Mouse (Mus musculus): ENCODE data around the gene Rpap2.

Gene Rpap2

DNA sequence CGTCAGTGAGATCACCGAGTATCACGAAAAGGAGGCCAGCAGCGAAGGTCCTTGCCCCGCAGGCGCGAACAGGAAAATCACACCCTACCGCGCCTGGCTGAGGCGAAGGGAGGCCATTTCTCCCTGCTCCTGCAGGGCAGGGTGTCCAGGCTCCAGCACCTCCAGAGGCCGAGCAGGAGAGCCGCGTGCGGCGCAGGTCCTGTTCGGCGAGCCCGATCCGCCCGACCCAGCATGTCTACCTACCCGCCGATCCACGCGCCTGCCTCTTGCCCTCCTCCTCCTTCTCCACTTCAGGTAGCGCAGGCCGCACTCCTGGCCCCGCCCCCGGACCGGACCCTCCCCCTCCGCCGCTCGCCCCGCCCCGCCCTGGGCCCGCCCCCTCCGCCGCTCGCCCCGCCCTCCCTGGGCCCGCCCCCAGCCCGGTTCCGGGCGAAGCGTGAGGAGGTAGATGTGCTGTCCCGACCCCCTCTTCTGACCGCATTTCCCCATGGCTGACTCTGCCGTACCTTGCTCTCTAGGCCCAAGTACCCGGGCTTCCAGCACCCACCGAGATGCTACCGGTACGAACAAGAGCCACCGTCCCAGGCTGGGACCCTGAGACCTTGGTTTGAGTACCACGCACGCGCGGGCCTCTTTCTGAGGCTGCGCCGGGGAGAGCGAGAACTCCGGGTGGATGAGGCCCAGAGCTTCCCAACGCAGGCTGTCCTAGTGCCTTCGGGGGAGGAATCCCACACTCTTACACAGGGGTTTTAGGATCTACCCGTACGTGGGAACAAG, at the start of gene Rpap2, which contains the start of gene Glmn:
TSS of gene Rpap2 (plus strand) at position 73 of the 777 bp plus-strand sequence.
TSS of gene Glmn (minus strand) at position 588 of the 777 bp plus-strand sequence.
- in situ Hi-C loops (cut with MseI, MboI) = no loop called here

DNA sequence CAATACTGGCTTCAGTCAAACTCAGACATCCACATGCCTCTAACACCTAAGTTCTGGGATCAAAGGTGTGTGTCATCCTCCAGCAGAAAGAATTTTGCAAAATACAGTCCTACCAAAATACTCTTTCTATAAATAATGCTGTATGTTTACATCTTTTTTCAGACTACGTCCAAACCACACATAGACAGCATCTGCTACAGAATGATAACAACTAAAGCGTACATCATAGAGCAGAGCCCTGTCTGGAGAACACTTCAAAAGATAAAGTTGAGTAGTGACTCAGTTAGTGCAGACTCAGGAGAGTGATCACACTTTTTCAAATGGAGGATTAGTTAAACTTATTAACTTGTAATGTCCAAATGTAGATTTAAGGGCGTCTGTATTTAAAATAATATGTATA, 49.2 kb upstream of the Rpap2 start:
- in situ Hi-C loops (cut with MseI, MboI) = no loop called here

DNA sequence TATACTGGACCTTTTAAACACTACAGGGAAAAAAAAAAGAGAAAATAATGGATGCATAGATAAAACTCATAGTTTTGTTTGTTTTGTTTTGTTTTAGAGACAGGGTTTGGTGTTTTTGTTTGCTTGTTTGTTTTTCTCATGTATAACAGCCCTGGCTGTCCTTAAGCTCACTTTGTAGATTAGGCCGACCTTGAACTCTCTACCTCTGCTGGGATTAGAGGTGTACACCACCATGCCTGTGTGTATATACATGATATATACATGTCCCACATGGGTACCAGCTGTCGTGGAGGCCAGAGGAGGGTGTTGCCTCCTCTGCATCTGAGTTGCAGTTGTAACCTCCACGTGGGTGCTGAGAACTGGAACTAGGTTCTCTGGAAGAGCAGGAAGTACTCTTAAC, 48.7 kb upstream of the Rpap2 start:
- in situ Hi-C loops (cut with MseI, MboI) = no loop called here

DNA sequence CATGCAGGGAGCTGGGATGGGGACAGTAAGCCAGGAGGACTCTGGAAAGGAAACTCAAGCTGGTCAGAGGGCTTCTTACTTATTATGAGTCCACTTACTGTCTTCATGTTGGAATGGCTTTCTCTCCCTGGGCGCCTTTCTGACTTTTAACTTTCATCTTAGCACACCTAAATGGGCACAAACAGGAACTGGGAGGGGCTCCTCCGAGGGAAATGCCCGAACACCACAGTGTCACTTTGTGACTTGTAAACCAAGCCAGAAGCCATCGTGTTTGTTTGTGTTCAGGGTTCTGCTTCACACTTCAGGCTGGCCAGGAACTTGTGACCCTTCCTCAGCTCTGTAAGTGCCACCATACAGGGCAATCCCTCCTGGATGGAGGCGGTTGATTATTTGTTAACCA, 42.8 kb upstream of the Rpap2 start:
- in situ Hi-C loops (cut with MseI, MboI) = no loop called here

DNA sequence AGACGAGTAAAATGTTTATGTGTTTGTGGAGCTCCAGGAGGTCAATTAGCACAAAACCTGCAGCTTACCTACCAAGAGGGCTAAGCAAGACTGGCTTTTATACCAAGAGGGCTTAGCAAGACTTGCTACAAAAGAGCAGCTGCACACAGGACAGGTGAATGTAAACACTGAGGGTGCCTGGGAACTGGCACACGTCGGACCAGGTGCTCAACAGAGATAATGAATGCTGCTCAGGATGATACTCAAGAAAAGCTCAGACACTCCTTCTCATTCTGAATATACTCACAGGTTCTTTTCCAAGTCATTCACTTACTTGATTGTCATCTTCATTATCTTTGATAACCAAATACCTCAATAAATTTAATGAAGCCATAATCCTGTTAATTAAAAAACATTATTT, 40.2 kb upstream of the Rpap2 start:
- in situ Hi-C loops (cut with MseI, MboI) = no loop called here

DNA sequence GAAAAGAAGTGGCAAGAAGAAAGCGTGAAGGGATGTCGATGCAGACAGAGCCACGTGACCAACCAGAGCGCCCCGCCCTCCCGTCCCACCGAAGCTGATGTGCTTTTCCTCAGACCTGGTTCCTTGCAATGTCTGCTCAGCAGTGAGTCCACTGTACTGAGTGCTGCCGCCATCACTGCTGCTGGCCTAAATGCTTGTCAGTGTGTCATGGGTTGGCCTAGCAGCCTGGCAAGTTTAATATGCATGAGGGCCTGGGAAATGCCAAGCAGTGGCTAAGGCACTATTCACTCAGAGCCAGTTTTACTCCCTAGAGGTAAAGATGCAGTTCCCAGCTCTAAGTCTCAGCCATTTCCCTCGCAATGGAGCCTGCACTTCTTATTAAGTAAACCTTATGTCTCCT, 28.0 kb upstream of the Rpap2 start:
- in situ Hi-C loops (cut with MseI, MboI) = no loop called here

DNA sequence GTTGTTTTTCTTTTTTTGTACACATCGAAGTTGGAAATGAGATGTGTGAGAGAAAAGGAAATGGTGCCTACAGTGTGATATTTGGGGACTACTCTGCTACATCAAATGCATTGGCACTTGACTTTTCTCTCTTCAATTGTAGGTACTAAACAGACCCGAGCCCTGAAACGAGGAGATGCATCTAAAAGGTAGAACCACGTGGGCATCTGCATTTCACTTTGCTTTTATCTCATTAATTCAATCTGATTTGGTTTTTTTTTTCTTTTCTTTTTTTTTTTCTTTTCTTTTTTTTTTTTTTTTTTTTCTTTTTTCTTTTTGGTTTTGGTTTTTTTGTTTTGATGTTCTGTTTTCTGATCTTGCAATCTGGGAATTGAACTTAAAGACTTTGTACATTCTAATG, 1.2 kb downstream of the Rpap2 start:
- in situ Hi-C loops (cut with MseI, MboI) = no loop called here

DNA sequence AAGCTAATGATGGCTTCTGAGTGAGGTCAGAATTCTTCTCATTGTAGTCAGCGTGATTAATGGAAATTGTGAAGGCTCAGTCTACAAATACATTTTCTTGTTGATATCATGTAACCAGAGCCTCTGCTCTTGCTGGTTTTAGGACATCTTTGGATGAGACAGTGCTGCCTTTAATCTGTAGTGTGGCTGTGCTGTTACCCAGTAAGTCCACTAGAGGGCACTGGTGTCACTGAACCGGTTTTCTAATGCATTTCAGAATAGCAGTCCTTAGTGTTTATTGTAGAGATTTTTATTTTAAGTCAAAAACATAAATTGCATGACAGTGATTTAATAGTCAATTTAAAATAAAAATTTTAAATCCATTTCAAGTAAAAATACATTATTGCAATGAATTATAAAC, 14.1 kb downstream of the Rpap2 start:
- in situ Hi-C loops (cut with MseI, MboI) = no loop called here

DNA sequence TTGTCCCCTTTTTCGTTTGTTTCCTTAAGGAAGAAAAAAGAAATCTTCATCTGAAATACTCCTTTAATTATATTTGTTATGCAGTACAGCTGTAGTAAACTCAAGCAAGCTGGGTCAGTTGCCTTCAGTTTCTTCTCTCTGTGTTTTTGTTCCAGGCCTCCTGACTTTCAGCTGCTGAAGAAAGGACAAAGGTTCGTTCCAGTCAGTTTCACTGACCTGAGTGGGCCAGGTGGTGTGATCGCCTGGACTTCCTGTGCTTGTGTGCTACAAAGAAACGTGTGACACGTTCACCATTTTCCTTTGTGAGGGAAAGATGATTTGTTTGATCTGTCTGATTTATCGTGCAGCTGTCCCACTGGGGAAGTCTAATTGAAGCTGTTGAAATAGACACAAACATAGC, 20.8 kb downstream of the Rpap2 start:
- in situ Hi-C loops (cut with MseI, MboI) = no loop called here

DNA sequence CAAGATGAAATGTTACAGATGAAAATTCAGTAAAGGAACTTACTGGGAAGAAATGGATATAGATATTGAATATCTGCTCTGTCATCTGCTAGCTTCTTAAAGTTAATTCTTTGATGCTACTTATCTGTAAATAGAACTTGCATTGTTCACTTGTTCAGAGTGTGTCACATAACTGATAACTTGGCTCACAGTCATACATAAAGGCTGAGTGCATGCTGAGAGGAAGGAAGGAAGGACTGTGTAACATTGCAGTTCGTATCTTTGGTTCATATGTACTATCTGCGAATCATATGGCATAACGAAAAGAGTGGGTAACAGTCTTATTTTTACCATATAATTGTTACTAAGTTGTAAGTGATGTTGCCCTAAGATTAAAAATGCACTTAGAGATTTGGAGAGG, 24.2 kb downstream of the Rpap2 start:
- in situ Hi-C loops (cut with MseI, MboI) = no loop called here

DNA sequence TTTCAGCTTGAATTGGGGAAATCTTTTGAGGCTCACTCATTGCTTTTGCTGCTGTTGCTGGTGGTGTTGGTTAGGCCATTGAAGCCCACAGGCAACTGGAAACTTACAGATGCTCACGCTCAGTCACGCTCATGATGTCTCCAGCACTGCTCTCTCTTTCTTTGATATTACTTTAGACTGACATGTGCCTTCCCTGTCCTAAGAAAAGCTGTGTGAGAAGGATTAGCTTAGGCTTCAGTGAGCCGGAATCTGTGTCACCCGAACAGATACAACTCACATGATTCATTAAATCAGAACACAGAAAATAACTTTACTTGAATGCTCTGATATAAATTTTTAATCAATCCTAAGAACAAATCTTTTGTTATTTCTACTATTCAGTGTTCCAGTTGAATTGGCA, 36.5 kb downstream of the Rpap2 start:
- in situ Hi-C loops (cut with MseI, MboI) = no loop called here

DNA sequence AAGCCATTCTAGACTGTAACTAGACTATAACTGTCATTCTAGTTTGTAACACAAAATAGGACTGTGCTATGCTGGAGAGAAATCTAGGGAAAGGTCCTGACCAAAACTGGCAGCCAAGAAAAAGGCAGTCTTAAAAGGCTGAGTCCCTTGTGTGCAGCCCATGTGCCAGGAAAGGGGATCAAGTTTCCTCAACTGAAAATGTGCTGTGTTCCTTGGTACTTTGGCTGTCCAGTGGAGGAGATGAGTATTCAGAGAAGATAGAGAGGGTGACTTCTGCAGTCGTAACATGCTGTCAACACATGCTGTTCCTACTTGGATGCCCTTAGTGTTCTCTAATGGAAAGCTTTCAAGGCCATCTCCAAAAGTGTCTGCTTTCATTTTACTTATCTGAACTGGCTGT, 39.9 kb downstream of the Rpap2 start:
- in situ Hi-C loops (cut with MseI, MboI) = no loop called here

DNA sequence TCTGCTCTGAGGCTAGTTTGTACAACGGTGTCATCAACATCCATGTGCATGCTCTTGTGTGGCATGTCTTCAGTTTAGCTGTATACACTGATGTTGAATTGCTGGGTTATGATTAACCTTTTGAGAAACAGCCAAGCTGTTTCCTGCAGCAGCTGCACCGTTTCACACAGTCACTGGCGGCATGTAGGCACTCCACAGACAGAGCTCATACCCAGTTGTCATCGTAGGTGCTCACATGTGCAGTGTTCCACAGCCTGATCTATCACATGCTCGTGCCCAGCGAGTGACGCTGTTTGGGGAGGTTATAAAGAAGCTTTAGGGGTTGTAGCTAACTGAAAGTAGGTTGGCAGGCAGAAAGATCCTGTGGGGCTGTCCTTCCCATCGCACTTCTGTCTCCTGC, 41.2 kb downstream of the Rpap2 start:
- in situ Hi-C loops (cut with MseI, MboI) = no loop called here

DNA sequence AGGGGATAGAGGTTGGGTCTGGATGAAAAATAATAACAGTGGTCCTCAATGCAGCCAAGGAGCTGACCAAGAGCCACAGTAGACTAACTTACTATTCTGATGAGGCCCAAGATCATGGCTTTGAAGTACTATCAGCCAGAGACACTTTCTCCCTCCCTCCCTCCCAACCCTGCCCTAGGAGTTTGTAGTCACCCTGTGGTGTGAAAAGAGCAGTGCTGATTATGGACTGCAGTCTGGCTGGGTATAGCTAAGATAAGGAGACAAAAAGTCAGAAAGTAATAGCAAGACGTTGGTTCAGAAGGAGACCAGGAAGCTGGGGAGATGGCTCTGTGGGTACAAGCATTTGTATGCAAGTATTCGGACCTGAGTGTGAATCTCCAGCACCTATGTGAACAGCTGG, 47.4 kb downstream of the Rpap2 start:
- in situ Hi-C loops (cut with MseI, MboI) = no loop called here

DNA sequence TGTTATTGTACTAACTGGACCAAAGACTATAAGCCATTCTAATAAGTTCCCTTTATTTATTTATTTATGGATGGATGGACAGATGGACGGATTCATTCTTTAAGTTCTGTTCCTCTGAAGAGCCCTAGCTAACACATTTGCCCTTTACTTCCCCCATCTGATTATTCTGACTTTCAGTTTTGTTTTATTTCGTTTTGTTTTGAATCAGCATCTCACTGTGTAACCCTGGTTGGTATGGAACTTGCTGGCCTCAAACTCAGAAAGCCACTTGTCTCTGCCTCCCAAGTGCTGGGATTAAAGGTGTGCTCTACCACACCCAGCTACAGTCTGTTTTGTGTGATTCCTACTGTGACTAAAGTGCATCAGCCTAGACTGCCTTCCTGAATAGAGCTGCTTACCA, 48.8 kb downstream of the Rpap2 start:
- in situ Hi-C loops (cut with MseI, MboI) = no loop called here

DNA sequence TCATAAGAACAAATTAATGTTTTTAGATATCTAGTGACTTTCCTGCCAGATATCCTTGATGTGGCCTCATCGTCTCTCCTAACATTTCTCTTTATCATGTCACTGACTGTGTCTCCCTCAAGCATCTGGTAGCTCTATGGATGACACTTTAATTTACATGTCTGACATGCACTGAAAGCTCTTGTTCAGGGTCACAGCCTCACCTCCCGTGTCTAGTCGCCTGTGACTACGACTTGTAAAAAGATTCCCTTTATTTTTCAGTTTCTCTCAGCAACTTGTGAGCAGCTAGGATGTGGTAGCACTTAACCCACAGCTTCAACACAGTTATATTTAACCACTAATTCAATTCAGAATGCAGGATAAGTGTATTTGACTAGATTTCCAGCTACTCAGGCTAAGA, 50.4 kb downstream of the Rpap2 start:
- in situ Hi-C loops (cut with MseI, MboI) = no loop called here

DNA sequence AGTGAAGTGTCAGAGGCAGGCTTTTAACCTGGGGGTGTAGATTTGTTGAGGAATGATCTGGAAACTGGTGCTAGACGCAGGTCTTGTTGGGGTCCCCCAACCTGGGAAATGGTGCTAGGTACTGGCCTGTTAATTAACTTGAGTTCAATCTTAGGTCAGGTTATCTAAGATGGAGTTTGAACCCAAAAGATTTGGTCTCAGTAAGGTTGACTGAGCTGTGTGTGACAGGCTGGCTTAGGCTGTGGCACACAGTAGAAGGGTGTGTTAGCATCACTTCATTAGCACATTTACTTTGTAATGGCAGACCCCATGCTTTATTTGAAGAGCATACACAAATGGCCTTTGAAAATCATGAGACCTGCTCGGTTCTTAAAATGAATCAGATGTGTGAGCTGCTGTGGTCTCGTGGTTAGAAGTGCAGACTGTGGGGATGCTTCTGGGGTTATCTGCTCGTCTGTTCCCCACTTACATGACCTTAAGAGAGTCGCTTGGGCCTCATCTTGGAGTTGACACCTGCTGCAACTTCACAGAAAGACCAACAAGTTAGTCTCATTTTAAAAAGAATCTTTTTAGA, 51.5 kb downstream of the Rpap2 start:
- in situ Hi-C loops (cut with MseI, MboI) = no loop called here

DNA sequence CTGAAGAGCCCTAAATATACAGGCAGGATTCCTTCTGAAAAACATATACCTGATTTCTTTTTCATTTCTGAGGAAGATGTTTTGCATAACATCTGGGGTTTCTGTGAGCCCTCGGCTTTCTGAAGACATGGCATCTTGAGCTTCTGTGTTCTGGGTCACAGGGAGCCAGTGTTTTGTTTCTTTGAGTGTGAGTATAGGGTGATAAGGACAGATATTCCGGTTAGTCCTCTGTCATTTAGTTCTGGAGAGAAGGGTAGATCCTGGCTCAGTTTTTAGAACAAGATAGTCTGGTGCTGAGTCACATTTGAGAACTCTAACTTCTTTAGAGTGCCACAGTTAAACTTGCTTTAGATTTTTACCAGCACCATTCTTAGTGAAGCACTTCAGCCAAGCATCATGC, 52.5 kb downstream of the Rpap2 start:
- in situ Hi-C loops (cut with MseI, MboI) = no loop called here

DNA sequence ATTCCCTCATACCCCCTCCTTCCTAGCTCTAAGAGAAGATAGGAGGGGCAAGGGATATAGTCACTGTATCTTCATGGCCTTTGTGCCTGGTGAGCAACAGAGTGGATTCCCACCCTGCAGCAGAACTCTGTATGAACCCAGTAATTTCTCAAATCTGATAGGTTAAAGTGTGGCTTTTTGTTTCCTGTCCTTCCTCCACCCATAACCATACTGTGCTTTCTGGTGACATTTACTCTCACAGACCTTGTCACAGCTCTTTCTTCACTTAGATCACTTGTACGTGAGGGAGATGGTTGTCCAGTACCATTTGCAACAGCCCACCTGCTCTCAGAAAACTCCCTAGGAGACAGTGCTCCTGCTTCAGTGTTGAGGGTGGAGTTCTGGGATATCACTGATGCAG, 53.3 kb downstream of the Rpap2 start:
- in situ Hi-C loops (cut with MseI, MboI) = no loop called here

DNA sequence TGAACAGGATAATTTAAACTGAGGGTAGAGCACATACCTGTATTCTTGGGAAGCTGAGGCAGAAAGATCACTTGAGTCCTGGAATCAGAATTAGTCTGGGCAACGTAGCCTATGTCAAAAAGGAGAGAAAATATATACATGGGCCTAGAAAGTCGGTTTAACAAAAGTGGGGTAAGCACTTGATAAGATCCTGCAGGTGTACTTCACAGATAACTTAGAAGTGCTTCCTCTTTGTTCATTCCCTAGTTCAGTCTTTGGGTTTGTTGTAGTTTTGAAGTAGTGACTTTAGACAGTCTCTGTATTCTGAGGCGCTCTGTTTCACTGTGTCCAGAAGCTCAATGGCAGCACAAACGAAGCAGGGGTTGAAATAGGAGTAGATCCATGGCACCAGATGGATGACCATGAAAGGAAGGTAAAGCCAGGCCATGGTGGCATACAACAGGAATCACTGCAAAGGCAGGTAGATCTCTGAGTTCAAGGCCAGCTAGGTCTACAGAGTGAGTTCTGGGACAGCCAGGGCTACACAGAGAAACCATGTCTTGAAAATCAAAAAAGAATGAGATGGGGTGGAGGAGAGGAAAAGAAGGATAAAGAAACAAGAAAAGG, 55.0 kb downstream of the Rpap2 start:
- in situ Hi-C loops (cut with MseI, MboI) = no loop called here

DNA sequence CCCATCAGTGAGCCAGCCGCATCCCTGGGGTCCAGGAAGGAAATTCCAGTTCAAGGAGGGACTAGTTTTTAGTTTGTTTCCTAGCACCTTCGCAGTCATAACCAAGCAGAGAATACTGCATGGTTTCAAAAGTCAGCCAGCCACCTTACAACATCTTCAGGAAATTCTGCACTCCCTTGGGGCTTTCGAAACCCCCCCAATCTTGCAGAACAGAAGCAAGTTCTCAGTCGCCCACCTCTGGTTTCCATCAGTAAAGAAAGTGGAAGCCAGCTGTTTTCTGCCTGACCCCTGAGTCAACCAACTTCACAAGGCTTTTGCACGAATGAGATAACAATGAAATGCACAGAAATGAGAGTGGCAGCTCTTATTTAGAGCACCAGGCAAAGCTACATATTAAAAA, 81.2 kb downstream of the Rpap2 start:
- in situ Hi-C loops (cut with MseI, MboI) = no loop called here

DNA sequence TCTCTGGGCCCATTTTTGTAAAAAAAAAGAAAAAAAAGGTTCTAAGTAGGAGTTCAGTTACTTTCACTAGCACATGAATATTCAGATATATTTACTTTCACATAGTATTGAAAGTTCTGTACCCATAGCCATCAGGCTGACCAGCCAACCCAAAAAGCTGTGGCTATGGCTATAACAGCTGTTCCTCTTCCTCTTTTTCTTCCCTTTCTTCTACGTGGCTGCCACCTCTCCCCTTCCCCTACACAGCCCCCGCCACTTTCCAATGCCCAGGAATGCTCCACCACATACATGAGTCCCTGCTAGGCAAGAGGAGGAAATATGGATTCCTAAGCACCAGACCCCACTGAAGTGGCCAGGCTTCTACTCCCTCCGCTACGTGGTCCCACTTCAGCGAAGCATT, 84.1 kb downstream of the Rpap2 start:
- in situ Hi-C loops (cut with MseI, MboI) = no loop called here

DNA sequence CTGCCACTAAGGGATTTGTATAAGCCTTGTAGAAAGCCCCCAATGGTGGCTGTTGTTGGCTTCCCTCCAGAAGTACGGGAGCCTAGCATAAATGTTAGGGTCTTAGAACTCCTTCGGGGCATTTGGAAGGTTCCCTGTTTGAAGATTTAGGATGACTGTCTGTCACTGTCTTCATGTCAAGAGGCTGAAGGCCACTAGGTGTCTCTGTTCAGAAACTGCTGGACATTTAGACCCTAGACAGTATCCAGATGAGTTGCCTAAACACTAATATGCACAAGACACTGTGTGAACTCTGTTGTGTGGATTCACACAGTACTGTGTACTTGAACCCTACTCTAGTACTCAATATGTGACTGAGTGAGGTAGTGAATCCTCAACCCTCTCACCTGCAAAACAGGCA, 87.2 kb downstream of the Rpap2 start:
- in situ Hi-C loops (cut with MseI, MboI) = no loop called here

Measured in mouse trophoblast stem cell (cell line).